Mouse (Mus musculus) spleen, adult 2 months (tissue): Measurements from ENCODE around the gene Itga3.

ENCODE experiments used
- CTCF ChIP-seq: fragments of 200-500 bp; IDR thresholded peaks from 2 replicates; pipeline ENCODE4 v1.5.1; 2011; ENCODE audit warnings: mild to moderate bottlenecking, inconsistent platforms; ENCODE audit not compliant: insufficient read depth, insufficient read length, insufficient replicate concordance; ENCODE audit errors: extremely low read depth
- POLR2A ChIP-seq: fragments of 200-500 bp; IDR thresholded peaks from 2 replicates; pipeline ENCODE4 v1.6.1; 2011; ENCODE audit warnings: low read depth, low read length, inconsistent platforms

DNA sequence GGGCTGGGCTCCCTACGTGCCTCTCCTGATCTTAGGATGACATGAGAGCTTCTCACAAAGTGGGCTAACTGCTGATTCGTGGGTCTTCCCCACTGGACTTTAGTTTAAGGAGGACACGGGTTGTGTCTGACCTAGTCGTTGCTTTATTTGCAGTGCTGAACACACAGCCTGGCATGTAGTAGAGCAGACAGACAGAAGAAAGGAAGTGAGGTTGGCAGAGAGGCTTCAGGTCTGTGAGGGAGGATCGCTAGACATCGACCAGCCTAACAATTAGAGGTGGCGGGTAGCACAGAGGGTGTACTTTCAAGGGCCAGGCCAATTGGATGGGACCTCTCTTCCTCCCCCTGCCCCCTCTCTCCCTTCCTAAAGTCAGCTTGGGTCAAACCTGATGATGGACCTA is 33.0 kb downstream of the Itga3 start:
- TF ChIP-seq CTCF (no peak), POLR2A (no peak)
